Comparison of ENCODE assay signal across 8 mouse cellular contexts in the genomic region with DNA sequence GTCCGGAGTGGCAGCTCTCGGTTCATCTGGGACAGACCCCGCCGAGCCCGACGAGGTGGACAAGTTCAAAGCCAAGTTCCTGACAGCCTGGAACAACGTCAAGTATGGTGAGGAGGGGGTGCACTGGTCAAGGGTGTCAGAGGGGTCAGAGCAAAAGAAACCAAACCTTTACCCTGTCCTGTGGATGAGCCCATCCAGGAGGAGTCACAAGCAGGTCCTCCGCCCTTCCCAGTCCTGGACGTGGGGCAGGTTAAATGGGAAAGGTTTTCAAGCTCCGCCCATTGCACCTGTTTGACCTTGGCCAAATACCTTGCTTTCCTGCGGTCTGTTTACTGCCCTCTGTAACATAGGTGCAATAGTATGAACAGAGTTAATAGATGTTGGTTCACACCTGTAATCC. TPM values are rescaled to one million over a fixed set of nuclear protein-coding genes. Genes with fewer than 3 reads are reported as not detected.
DNase-seq lines count a peak whose midpoint lies in the region; ATAC-seq and TF ChIP-seq lines count a peak whose summit lies in the region.

No protein-coding gene starts in this region.

- TF ChIP-seq EP300 in heart, adult 2 months (IDR thresholded peaks at IDR 0.05; ENCODE audit: insufficient read depth, low read depth, low read length): no peak
- TF ChIP-seq EP300 in liver, postnatal 0 days (IDR thresholded peaks at IDR 0.05; ENCODE audit: low read depth): no peak

- no peaks in the 10 kb centered on the region for H3K9me3 ChIP-seq in embryonic facial prominence, embryonic 11.5 days (replicated peaks; ENCODE audit: control insufficient read depth, low read length)
- no peaks in the 10 kb centered on the region for H3K9me3 ChIP-seq in intestine, postnatal 0 days (ENCODE audit: control insufficient read depth)
- H3K9me3 ChIP-seq in liver, postnatal 0 days (ENCODE audit: low read length): no peaks in the 10 kb centered on the region

- H3K79me2 ChIP-seq in heart, adult 2 months (replicated peaks; ENCODE audit: control insufficient read depth, insufficient read depth, low read length): no peaks in the 10 kb centered on the region; the same call in 1 of the 2 replicates

- H3K4me2 ChIP-seq in embryonic facial prominence, embryonic 11.5 days (ENCODE audit: low read depth, low read length): peak overlapping the region; percentile 83
- H3K4me2 ChIP-seq in intestine, postnatal 0 days (replicated peaks; ENCODE audit: low read depth): peak overlapping the region; percentile 74
- peak overlapping the region; percentile 72 for H3K4me2 ChIP-seq in liver, postnatal 0 days (ENCODE audit: low read depth, low read length)

- peak overlapping the region; percentile 82 for H3K27ac ChIP-seq in heart, adult 2 months
- no peak overlapping the region for H3K27ac ChIP-seq in embryonic facial prominence, embryonic 11.5 days (replicated peaks; ENCODE audit: low read depth, low read length)
- peak overlapping the region; percentile 88 for H3K27ac ChIP-seq in intestine, postnatal 0 days (ENCODE audit: low read depth, low read length)
- peak overlapping the region; percentile 97 for H3K27ac ChIP-seq in liver, postnatal 0 days (ENCODE audit: low read depth)

- TF ChIP-seq CTCF in heart, adult 2 months (IDR thresholded peaks at IDR 0.05): no peak
- TF ChIP-seq CTCF in intestine, postnatal 0 days (IDR thresholded peaks at IDR 0.05; ENCODE audit: low read depth): no peak
- TF ChIP-seq CTCF in liver, postnatal 0 days (IDR thresholded peaks at IDR 0.05; ENCODE audit: low read depth): no peak

- no peaks in the 10 kb centered on the region; the same call in 1 of the 2 replicates for H3K36me3 ChIP-seq in heart, adult 2 months (ENCODE audit: control insufficient read depth, insufficient read depth, low read length)
- H3K36me3 ChIP-seq in embryonic facial prominence, embryonic 11.5 days (replicated peaks; ENCODE audit: control insufficient read depth, insufficient read depth, low read depth, low read length): peaks cover 6% of the 10 kb centered on the region
- peaks cover 25% of the 10 kb centered on the region for H3K36me3 ChIP-seq in intestine, postnatal 0 days (ENCODE audit: control insufficient read depth, insufficient read depth)
- H3K36me3 ChIP-seq in liver, postnatal 0 days (replicated peaks; ENCODE audit: insufficient read depth, low read length): peaks cover 40% of the 10 kb centered on the region

- H3K4me3 ChIP-seq in heart, adult 2 months: peak overlapping the region; percentile 62
- H3K4me3 ChIP-seq in embryonic facial prominence, embryonic 11.5 days (ENCODE audit: low read depth, low read length): peak overlapping the region; percentile 91
- peak overlapping the region; percentile 95 for H3K4me3 ChIP-seq in intestine, postnatal 0 days (ENCODE audit: low read depth, low read length)
- peak overlapping the region; percentile 94 for H3K4me3 ChIP-seq in liver, postnatal 0 days (ENCODE audit: low read depth, low read length)

- 0 out of 2 replicates have a peak, but pooled peaks have one; percentile 11 for ATAC-seq in embryonic facial prominence, embryonic 11.5 days (replicated peaks; ENCODE audit: insufficient number of reproducible peaks, low FRiP score, low TSS enrichment, low read depth)
- ATAC-seq in intestine, postnatal 0 days: 0 out of 2 replicates have a peak, but pooled peaks have one; percentile 20
- peak; percentile 70 for ATAC-seq in liver, postnatal 0 days

- TF ChIP-seq POLR2A in heart, adult 2 months (IDR thresholded peaks at IDR 0.05; ENCODE audit: insufficient read depth, low read depth, low read length): no peak

- DNase-seq in heart, adult 2 months: no peak
- DNase-seq in heart, adult 8-10 months (ENCODE audit: low spot score): no peak
- no peak for DNase-seq in embryonic facial prominence, embryonic 11.5 days (ENCODE audit: low spot score)
- peak; percentile 72 for DNase-seq in liver, postnatal 0 days
- no peak for DNase-seq in retina, postnatal 1 day
- DNase-seq in right cerebral cortex, postnatal 36 days (ENCODE audit: low spot score in 2 of 2): no peak
- DNase-seq in spleen, postnatal 36 days (ENCODE audit: low spot score in 2 of 2): no peak

- peak overlapping the region; percentile 82 for H3K9ac ChIP-seq in heart, adult 2 months (ENCODE audit: low read depth, low read length)
- peak overlapping the region; percentile 92 for H3K9ac ChIP-seq in embryonic facial prominence, embryonic 11.5 days (replicated peaks; ENCODE audit: low read length)
- peak overlapping the region; percentile 93 for H3K9ac ChIP-seq in intestine, postnatal 0 days (ENCODE audit: low read depth, low read length)
- peak overlapping the region; percentile 89 for H3K9ac ChIP-seq in liver, postnatal 0 days (replicated peaks)

- intact Hi-C loops in heart, adult 2 months (cut with DNase I): loop anchor here (1.0 to 2.0 kb wide), 2 partner anchors 22 to 27 kb away; a partner anchor contains a TSS

- H3K27me3 ChIP-seq in heart, adult 2 months (ENCODE audit: control insufficient read depth, insufficient read depth, low read length): no peaks in the 10 kb centered on the region
- H3K27me3 ChIP-seq in embryonic facial prominence, embryonic 11.5 days (ENCODE audit: control insufficient read depth, insufficient read depth, low read length): no peaks in the 10 kb centered on the region
- H3K27me3 ChIP-seq in intestine, postnatal 0 days (replicated peaks; ENCODE audit: control insufficient read depth, insufficient read depth, low read length): no peaks in the 10 kb centered on the region
- no peaks in the 10 kb centered on the region for H3K27me3 ChIP-seq in liver, postnatal 0 days (ENCODE audit: insufficient read depth, low read length)

- peaks cover 4% of the 10 kb centered on the region; the same call in 1 of the 2 replicates for H3K4me1 ChIP-seq in heart, adult 2 months (ENCODE audit: control insufficient read depth, insufficient read depth, low read length)
- no peaks in the 10 kb centered on the region; the same call in 1 of the 2 replicates for H3K4me1 ChIP-seq in embryonic facial prominence, embryonic 11.5 days (ENCODE audit: control insufficient read depth, insufficient read depth, low read length)
- H3K4me1 ChIP-seq in intestine, postnatal 0 days (replicated peaks; ENCODE audit: control insufficient read depth, insufficient read depth, low read length): peaks cover 14% of the 10 kb centered on the region; the same call in 1 of the 2 replicates
- H3K4me1 ChIP-seq in liver, postnatal 0 days (ENCODE audit: insufficient read depth): peaks cover 36% of the 10 kb centered on the region

- 6% methylated on average over 11 of the region's 11 CpGs for WGBS in heart, adult 2 months
- WGBS in embryonic facial prominence, embryonic 11.5 days: 6% methylated on average over 11 of the region's 11 CpGs
- WGBS in intestine, postnatal 0 days: 4% methylated on average over 11 of the region's 11 CpGs
- 2% methylated on average over 11 of the region's 11 CpGs for WGBS in liver, postnatal 0 days (ENCODE audit: insufficient replicate concordance)

RNA-seq across cellular contexts. Expression of a gene that starts 0.5 kb away (rescaled TPM):
- total RNA-seq in heart, adult 2 months (2021): 100 to 1,000 TPM in 1 of 2 experiments, 10 to 100 TPM in 1; 88.7 to 100 TPM
- 60.8 and 72.6 TPM in 2 replicates for polyA plus RNA-seq in heart, adult 2 months (2012; rRNA removed)
- 100 to 1,000 TPM in 1 of 4 experiments, 10 to 100 TPM in 3; 87.0 to 105 (median 93.5) TPM for total RNA-seq in heart, adult 8-10 months (2022)
- 28.5 and 31.1 TPM in 2 replicates for polyA plus RNA-seq in embryonic facial prominence, embryonic 11.5 days (2014; fragmentation: Nextera tagmentation; extraction: Ambion mirVana)
- polyA plus RNA-seq in intestine, postnatal 0 days (2015; fragmentation: Nextera tagmentation; extraction: Ambion mirVana): 44.7 and 48.1 TPM in 2 replicates
- 49.3 and 51.2 TPM in 2 replicates for polyA plus RNA-seq in liver, postnatal 0 days (2015; fragmentation: Nextera tagmentation; extraction: Ambion mirVana)

RNA-seq across cellular contexts. Expression of a gene that starts 17.4 kb away (rescaled TPM):
- total RNA-seq in heart, adult 2 months (2021): 1 to 10 TPM; 1.2 to 1.3 TPM
- 0.73 and 1.5 TPM in 2 replicates for polyA plus RNA-seq in heart, adult 2 months (2012; rRNA removed)
- total RNA-seq in heart, adult 8-10 months (2022): 1 to 10 TPM; 1.6 to 1.9 (median 1.8) TPM
- polyA plus RNA-seq in embryonic facial prominence, embryonic 11.5 days (2014; fragmentation: Nextera tagmentation; extraction: Ambion mirVana): 0.08 and 0.21 TPM in 2 replicates
- polyA plus RNA-seq in intestine, postnatal 0 days (2015; fragmentation: Nextera tagmentation; extraction: Ambion mirVana): not detected in 2 replicates
- 0.08 and 0.17 TPM in 2 replicates for polyA plus RNA-seq in liver, postnatal 0 days (2015; fragmentation: Nextera tagmentation; extraction: Ambion mirVana)

RNA-seq across cellular contexts. Expression of a gene that starts 22.2 kb away (rescaled TPM):
- total RNA-seq in heart, adult 2 months (2021): 10 to 100 TPM; 16.3 to 16.8 TPM
- polyA plus RNA-seq in heart, adult 2 months (2012; rRNA removed): 10.5 and 12.8 TPM in 2 replicates
- 10 to 100 TPM; 16.2 to 18.3 (median 17.3) TPM for total RNA-seq in heart, adult 8-10 months (2022)
- 11.4 and 13.3 TPM in 2 replicates for polyA plus RNA-seq in embryonic facial prominence, embryonic 11.5 days (2014; fragmentation: Nextera tagmentation; extraction: Ambion mirVana)
- polyA plus RNA-seq in intestine, postnatal 0 days (2015; fragmentation: Nextera tagmentation; extraction: Ambion mirVana): 7.0 and 7.2 TPM in 2 replicates
- polyA plus RNA-seq in liver, postnatal 0 days (2015; fragmentation: Nextera tagmentation; extraction: Ambion mirVana): 4.7 and 5.3 TPM in 2 replicates

RNA-seq across cellular contexts. Expression of a gene that starts 25.6 kb away (rescaled TPM):
- total RNA-seq in heart, adult 2 months (2021): 10 to 100 TPM; 11.3 to 15.0 TPM
- polyA plus RNA-seq in heart, adult 2 months (2012; rRNA removed): 25.0 and 32.9 TPM in 2 replicates
- 10 to 100 TPM; 15.1 to 17.7 (median 16.7) TPM for total RNA-seq in heart, adult 8-10 months (2022)
- polyA plus RNA-seq in embryonic facial prominence, embryonic 11.5 days (2014; fragmentation: Nextera tagmentation; extraction: Ambion mirVana): 51.3 and 55.0 TPM in 2 replicates
- 24.1 and 25.8 TPM in 2 replicates for polyA plus RNA-seq in intestine, postnatal 0 days (2015; fragmentation: Nextera tagmentation; extraction: Ambion mirVana)
- polyA plus RNA-seq in liver, postnatal 0 days (2015; fragmentation: Nextera tagmentation; extraction: Ambion mirVana): 74.3 and 76.6 TPM in 2 replicates

RNA-seq across cellular contexts. Expression of a gene that starts 26.4 kb away (rescaled TPM):
- total RNA-seq in heart, adult 2 months (2021): 10 to 100 TPM; 37.6 to 47.2 TPM
- polyA plus RNA-seq in heart, adult 2 months (2012; rRNA removed): 40.4 and 46.0 TPM in 2 replicates
- total RNA-seq in heart, adult 8-10 months (2022): 10 to 100 TPM; 43.6 to 52.1 (median 45.5) TPM
- 23.2 and 27.1 TPM in 2 replicates for polyA plus RNA-seq in embryonic facial prominence, embryonic 11.5 days (2014; fragmentation: Nextera tagmentation; extraction: Ambion mirVana)
- polyA plus RNA-seq in intestine, postnatal 0 days (2015; fragmentation: Nextera tagmentation; extraction: Ambion mirVana): 38.3 and 42.4 TPM in 2 replicates
- polyA plus RNA-seq in liver, postnatal 0 days (2015; fragmentation: Nextera tagmentation; extraction: Ambion mirVana): 22.9 and 26.5 TPM in 2 replicates

Comparison
In these comparisons a context has a peak if more than half of its experiments do, and no peak if none do; other contexts are left out.
1. ATAC-seq: peak in every context shown above with its lines; median percentile 70 in liver, postnatal 0 days; 20 in intestine, postnatal 0 days; 11 in embryonic facial prominence, embryonic 11.5 days.